Mouse (Mus musculus): ENCODE measurements around the gene Srgap2. TPM values are rescaled to one million over a fixed set of nuclear protein-coding genes. Genes with fewer than 3 reads are reported as not detected.

Gene Srgap2
- polyA plus RNA-seq, 1 experiment from 2014 or later, result 18.7 TPM

DNA sequence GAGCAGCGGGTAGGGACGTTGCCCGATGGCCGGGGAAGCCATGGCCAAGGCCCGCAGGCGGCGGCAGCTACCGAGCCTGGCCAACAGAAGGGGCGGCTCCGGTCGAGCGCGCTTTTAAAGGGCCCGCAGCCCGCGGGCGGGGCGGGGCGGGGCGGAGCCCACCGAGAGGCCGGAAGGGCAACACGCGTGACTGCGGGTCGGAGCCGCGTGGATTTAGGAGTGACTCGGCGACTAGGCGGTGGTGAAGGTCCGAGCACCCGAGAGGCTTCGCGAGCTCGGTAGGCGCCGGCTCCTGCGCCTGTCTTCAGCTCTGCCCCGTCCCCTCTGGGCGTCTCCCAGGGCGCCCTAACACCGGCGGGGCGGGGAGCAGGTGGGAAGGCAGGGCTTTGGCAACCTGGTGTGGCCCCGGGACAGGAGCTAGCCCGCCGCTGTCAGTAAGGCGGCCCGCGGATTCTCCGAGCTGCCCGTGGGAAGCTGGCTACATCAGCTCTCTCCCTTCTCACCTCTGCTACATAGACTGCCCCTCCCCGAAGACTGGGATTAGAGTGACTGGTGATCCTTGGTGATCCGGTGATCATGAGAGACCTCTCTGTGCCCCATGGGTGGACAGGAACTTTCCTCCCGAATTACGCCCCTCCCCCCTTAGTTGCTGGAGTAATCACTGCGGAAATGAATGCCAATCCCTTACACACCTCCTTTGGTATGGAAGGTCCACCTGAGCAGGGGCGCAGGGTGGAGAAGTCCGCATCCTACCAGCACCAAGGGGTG lies 281.9 kb downstream of the Srgap2 start, which contains the start of gene Rassf5:
TSS of gene Rassf5 (minus strand) at position 170 of the 768 bp plus-strand sequence.
- H3K4me3 ChIP-seq, result peak within 1 kb of the TSS; percentile 79
- peak within 1 kb of the TSS; percentile 85 for H3K27ac ChIP-seq
- H3K4me1 ChIP-seq, result peaks cover 62% of the 10 kb centered on the region
- WGBS, result under 1% methylated on average over 56 of the region's 60 CpGs
- DNase-seq (ENCODE audit: low spot score), result peak; percentile 85
- H3K36me3 ChIP-seq, result no peaks in the 10 kb centered on the region
- H3K27me3 ChIP-seq (ENCODE audit: insufficient read depth, poor library complexity, severe bottlenecking), result peaks cover 54% of the 10 kb centered on the region; the same call in 1 of the 2 replicates
- H3K9me3 ChIP-seq, result no peaks in the 10 kb centered on the region

GRCm38 (mm10) chr1:131244536-131245088 lies 282.5 kb downstream of the Srgap2 start:
- H3K4me3 ChIP-seq, result peak overlapping the region; percentile 79
- H3K4me1 ChIP-seq, result peaks cover 61% of the 10 kb centered on the region
- H3K27me3 ChIP-seq (ENCODE audit: insufficient read depth, poor library complexity, severe bottlenecking), result peaks cover 54% of the 10 kb centered on the region; the same call in 1 of the 2 replicates
- WGBS, result under 1% methylated on average over 57 of the region's 57 CpGs
- peak overlapping the region; percentile 85 for H3K27ac ChIP-seq
- H3K36me3 ChIP-seq, result no peaks in the 10 kb centered on the region
- H3K9me3 ChIP-seq, result no peaks in the 10 kb centered on the region
- no peak for DNase-seq (ENCODE audit: low spot score)

DNA sequence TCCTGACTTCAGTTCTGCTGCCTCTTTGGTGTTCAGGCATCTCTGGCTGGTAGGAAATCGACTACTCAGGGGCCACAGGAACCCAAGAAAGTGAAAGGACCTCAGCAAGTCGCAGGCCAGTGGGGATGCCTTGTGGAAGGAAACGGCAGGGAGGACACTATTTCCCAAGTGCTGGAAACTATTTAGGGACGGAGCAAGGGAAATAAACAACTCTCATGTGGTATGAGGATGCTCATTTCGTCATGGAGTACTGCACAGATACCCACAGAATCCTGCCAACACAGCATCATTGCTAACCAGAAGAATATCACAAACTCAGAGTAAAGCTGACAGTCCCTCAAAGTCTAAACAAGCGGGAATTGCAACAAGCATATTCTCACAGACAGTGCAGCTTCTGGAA lies 284.2 kb downstream of the Srgap2 start:
- no peak for DNase-seq (ENCODE audit: low spot score)
- H3K27ac ChIP-seq, result no peak overlapping the region
- H3K36me3 ChIP-seq, result no peaks in the 10 kb centered on the region
- no peaks in the 10 kb centered on the region for H3K9me3 ChIP-seq
- peaks cover 68% of the 10 kb centered on the region for H3K4me1 ChIP-seq
- H3K4me3 ChIP-seq, result peak overlapping the region; percentile 79; the same call in 1 of the 2 replicates
- 55% methylated on average over 6 of the region's 6 CpGs for WGBS
- H3K27me3 ChIP-seq (ENCODE audit: insufficient read depth, poor library complexity, severe bottlenecking), result peaks cover 52% of the 10 kb centered on the region; the same call in 1 of the 2 replicates

DNA sequence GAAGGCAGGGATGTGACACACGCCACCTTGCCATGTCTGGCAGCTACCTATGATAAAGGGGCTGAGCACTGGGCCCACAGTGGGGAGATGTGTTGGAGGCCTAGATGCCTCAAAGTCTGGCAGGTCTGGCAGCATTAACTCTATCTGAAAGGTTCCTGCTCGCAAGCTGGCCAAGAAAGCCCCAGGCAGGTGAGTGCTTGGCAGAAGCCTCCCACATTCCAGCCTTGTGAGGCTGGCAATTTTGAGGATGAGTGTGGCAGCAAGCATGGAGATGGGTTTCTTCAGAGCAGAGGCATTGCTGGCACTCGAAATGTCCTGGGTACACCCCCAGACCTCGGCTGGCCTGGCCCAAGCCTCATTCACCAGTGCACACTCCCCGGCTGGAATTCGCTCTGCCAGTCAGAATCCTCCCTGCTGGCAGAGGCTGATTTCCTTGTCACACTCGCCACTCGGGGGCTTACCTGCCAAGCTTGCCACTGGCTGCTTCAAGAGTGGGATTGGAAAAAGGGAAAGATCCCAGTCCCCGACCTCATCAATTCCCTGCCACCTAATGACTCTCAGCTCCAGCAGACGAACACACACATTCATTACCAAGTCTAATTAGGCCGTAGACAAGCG lies 287.5 kb downstream of the Srgap2 start:
- no peak overlapping the region for H3K27ac ChIP-seq
- DNase-seq (ENCODE audit: low spot score), result no peak
- no peaks in the 10 kb centered on the region for H3K9me3 ChIP-seq
- peaks cover 64% of the 10 kb centered on the region for H3K4me1 ChIP-seq
- H3K4me3 ChIP-seq, result no peak overlapping the region
- no peaks in the 10 kb centered on the region for H3K36me3 ChIP-seq
- H3K27me3 ChIP-seq (ENCODE audit: insufficient read depth, poor library complexity, severe bottlenecking), result peaks cover 35% of the 10 kb centered on the region; the same call in 1 of the 2 replicates
- WGBS, result 65% methylated on average over 12 of the region's 12 CpGs

- WGBS, result 58% methylated on average over 8 of the region's 8 CpGs
- Histone ChIP-seq H3K27ac (peak overlapping the region; percentile 59), H3K4me1 (peaks cover 68% of the 10 kb centered on the region), H3K9me3 (no peaks in the 10 kb centered on the region), H3K36me3 (no peaks in the 10 kb centered on the region), H3K27me3 (ENCODE audit: insufficient read depth, poor library complexity, severe bottlenecking) (peaks cover 27% of the 10 kb centered on the region; the same call in 1 of the 2 replicates), H3K4me3 (no peak overlapping the region)
- no peak for DNase-seq (ENCODE audit: low spot score)
Observed at GRCm38 (mm10) chr1:131238931-131239381, 288.2 kb downstream of the Srgap2 start.

GRCm38 (mm10) chr1:131236077-131236476 lies 291.1 kb downstream of the Srgap2 start:
- Histone ChIP-seq H3K27me3 (ENCODE audit: insufficient read depth, poor library complexity, severe bottlenecking) (0 out of 2 replicates have a peak, but pooled peaks cover 4% of the 10 kb centered on the region), H3K9me3 (no peaks in the 10 kb centered on the region), H3K27ac (peak overlapping the region; percentile 25; the same call in 1 of the 2 replicates), H3K4me1 (peaks cover 61% of the 10 kb centered on the region), H3K36me3 (no peaks in the 10 kb centered on the region), H3K4me3 (no peak overlapping the region)
- DNase-seq (ENCODE audit: low spot score), result no peak
- WGBS, result 47% methylated on average over 7 of the region's 7 CpGs

Small RNA genes lying within 50 kb of the gene (microRNA-seq; reads per million reads assigned to microRNA genes)
- gene Gm24273, result not detected

Other genes with a start within 250 kb of the Srgap2 start
- 1.8 and 2.3 TPM in 2 replicates for gene Ikbke, start 247.7 kb downstream of the Srgap2 start, polyA plus RNA-seq (2016; fragmentation: Nextera tagmentation; extraction: Ambion mirVana)
- 3.9 and 4.5 TPM in 2 replicates for gene Fam72a, start 551 bp upstream of the Srgap2 start, polyA plus RNA-seq (2016; fragmentation: Nextera tagmentation; extraction: Ambion mirVana)
- gene Avpr1b, start 71.9 kb upstream of the Srgap2 start, polyA plus RNA-seq (2016; fragmentation: Nextera tagmentation; extraction: Ambion mirVana), result not detected in 2 replicates
- gene Ctse, start 111.0 kb upstream of the Srgap2 start, polyA plus RNA-seq (2016; fragmentation: Nextera tagmentation; extraction: Ambion mirVana), result 0.07 and 0.21 TPM in 2 replicates
- 0.58 and 0.79 TPM in 2 replicates for gene Rab7b, start 161.3 kb upstream of the Srgap2 start, polyA plus RNA-seq (2016; fragmentation: Nextera tagmentation; extraction: Ambion mirVana)
- gene Slc26a9, start 216.7 kb upstream of the Srgap2 start, polyA plus RNA-seq (2016; fragmentation: Nextera tagmentation; extraction: Ambion mirVana), result 0.05 and 0.06 TPM in 2 replicates

Measured in heart, embryonic 10.5 days (tissue).